Mouse (Mus musculus): Measurements from ENCODE around the gene Olfr694. TPM values are rescaled to one million over a fixed set of nuclear protein-coding genes. Genes with fewer than 3 reads are reported as not detected.
"Not testable (repeated sequence)": the region's sequence is repeated elsewhere in the genome, so short reads cannot be mapped to it uniquely, and the experiment has no call there.

Olfr694 gene
- not detected in 2 replicates for polyA plus RNA-seq (2014; fragmentation: Nextera tagmentation; extraction: Ambion mirVana)

DNA sequence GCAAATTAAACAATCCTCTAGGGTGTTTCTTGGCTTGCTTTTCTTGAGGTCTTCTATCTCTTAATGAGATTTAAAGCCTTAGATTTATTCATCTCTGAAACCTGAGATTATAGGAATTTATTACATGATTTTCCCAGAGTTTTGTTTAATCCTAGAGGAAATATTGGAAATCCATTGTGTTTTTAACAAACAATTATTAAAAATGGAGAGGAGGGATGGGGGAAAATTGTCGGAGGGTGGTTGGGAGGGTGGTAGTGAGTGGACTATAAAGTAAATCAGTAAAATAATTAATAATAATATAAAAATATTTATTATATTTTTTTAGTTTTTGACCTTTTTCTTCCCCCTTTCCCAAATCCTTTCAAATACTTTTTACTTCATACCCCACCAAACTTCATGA lies at the start of gene Olfr694:
Gene Olfr694, minus strand, starts transcription at position 101 of the 400 bp plus-strand sequence.
- H3K27me3 ChIP-seq (ENCODE audit: control insufficient read depth, insufficient read depth, low read length) = no peaks in the 10 kb centered on the region
- ATAC-seq (ENCODE audit: low read depth) = no peak
- whole genome bisulfite sequencing = 90% methylated on average over 1 of the region's 1 CpGs
- H3K27ac ChIP-seq (ENCODE audit: low read depth, low read length) = no peak within 1 kb of the TSS
- no peak within 1 kb of the TSS for H3K4me3 ChIP-seq (ENCODE audit: low read depth, low read length)
- no peak within 1 kb of the TSS for H3K4me2 ChIP-seq (ENCODE audit: low read depth, low read length)
- H3K9ac ChIP-seq (replicated peaks; ENCODE audit: low read depth, low read length) = no peak within 1 kb of the TSS
- H3K9me3 ChIP-seq (ENCODE audit: control insufficient read depth, low read length) = no peaks in the 10 kb centered on the region
- no peaks in the 10 kb centered on the region for H3K36me3 ChIP-seq (ENCODE audit: control insufficient read depth, insufficient read depth, low read length)
- H3K4me1 ChIP-seq (ENCODE audit: control insufficient read depth, insufficient read depth, low read length) = no peaks in the 10 kb centered on the region

GRCm38 (mm10) chr7:106737028-106737427 lies 45.4 kb upstream of the Olfr694 start:
- no peaks in the 10 kb centered on the region for H3K4me1 ChIP-seq (ENCODE audit: control insufficient read depth, insufficient read depth, low read length)
- no peak overlapping the region for H3K4me3 ChIP-seq (ENCODE audit: low read depth, low read length)
- H3K36me3 ChIP-seq (ENCODE audit: control insufficient read depth, insufficient read depth, low read length) = no peaks in the 10 kb centered on the region
- H3K9ac ChIP-seq (replicated peaks; ENCODE audit: low read depth, low read length) = no peak overlapping the region
- H3K27me3 ChIP-seq (ENCODE audit: control insufficient read depth, insufficient read depth, low read length) = no peaks in the 10 kb centered on the region
- H3K4me2 ChIP-seq (ENCODE audit: low read depth, low read length) = no peak overlapping the region
- H3K9me3 ChIP-seq (ENCODE audit: control insufficient read depth, low read length) = no peaks in the 10 kb centered on the region
- ATAC-seq (ENCODE audit: low read depth) = no peak
- H3K27ac ChIP-seq (ENCODE audit: low read depth, low read length) = no peak overlapping the region

- WGBS = 41% methylated on average over 2 of the region's 2 CpGs
- no peak for ATAC-seq (ENCODE audit: low read depth)
- no peaks in the 10 kb centered on the region for H3K9me3 ChIP-seq (ENCODE audit: control insufficient read depth, low read length)
These were observed 42.1 kb upstream of the Olfr694 start for GRCm38 (mm10) chr7:106733717-106734116.

DNA sequence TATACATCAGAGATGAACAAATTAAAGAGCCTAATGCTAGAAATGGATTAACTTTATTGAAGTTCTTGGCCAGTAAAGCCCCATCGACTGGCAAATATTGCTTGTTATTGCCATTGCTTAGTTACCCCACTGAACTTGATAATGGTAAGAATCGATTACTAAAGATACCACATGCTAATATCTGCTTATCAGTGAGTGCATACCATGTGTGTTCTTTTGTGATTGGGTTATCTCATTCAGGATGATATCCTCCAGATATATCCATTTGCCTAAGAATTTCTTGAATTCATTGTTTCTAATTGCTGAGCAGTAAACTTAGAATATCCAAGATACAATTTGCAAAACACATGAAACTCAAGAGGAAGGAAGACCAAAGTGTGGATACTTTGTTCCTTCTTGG lies 34.0 kb upstream of the Olfr694 start:
- H3K9ac ChIP-seq (replicated peaks; ENCODE audit: low read depth, low read length); H3K36me3 ChIP-seq (ENCODE audit: control insufficient read depth, insufficient read depth, low read length); H3K9me3 ChIP-seq (ENCODE audit: control insufficient read depth, low read length); H3K27me3 ChIP-seq (ENCODE audit: control insufficient read depth, insufficient read depth, low read length); H3K4me3 ChIP-seq (ENCODE audit: low read depth, low read length); H3K27ac ChIP-seq (ENCODE audit: low read depth, low read length); ATAC-seq (ENCODE audit: low read depth); H3K4me1 ChIP-seq (ENCODE audit: control insufficient read depth, insufficient read depth, low read length); H3K4me2 ChIP-seq (ENCODE audit: low read depth, low read length): not testable (repeated sequence)
- 89% methylated on average over 2 of the region's 2 CpGs for WGBS

More at GRCm38 (mm10) chr7:106733717-106734116, 42.1 kb upstream of the Olfr694 start:
- Histone ChIP-seq H3K4me3 (ENCODE audit: low read depth, low read length) (no peak overlapping the region), H3K4me1 (ENCODE audit: control insufficient read depth, insufficient read depth, low read length) (no peaks in the 10 kb centered on the region), H3K36me3 (ENCODE audit: control insufficient read depth, insufficient read depth, low read length) (no peaks in the 10 kb centered on the region), H3K9ac (replicated peaks; ENCODE audit: low read depth, low read length) (no peak overlapping the region), H3K27ac (ENCODE audit: low read depth, low read length) (no peak overlapping the region), H3K4me2 (ENCODE audit: low read depth, low read length) (no peak overlapping the region), H3K27me3 (ENCODE audit: control insufficient read depth, insufficient read depth, low read length) (no peaks in the 10 kb centered on the region)

DNA sequence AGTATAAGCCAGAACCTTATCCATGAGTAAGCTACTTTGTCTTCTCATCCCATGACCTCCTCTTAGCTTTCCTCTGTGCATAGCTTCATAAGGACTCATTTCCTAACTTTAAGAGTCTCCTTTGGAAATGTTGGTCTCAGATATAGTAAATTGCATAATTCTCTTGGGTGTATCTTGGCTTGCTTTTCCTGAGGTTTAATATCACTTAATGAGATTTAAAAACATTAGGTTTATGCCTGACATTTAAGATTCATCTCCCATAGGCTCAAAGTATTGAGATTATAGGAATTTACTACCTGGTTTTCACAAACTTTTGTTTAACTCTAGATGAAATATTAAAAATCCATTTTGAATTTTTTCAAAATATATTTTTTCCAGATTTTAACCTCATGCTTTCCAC lies 24.7 kb upstream of the Olfr694 start, which contains the start of gene Olfr695:
Gene Olfr695, minus strand, starts transcription at position 101 of the 400 bp plus-strand sequence.
- H3K4me3 ChIP-seq (ENCODE audit: low read depth, low read length) = no peak within 1 kb of the TSS
- no peaks in the 10 kb centered on the region for H3K27me3 ChIP-seq (ENCODE audit: control insufficient read depth, insufficient read depth, low read length)
- H3K27ac ChIP-seq (ENCODE audit: low read depth, low read length) = no peak within 1 kb of the TSS
- H3K9ac ChIP-seq (replicated peaks; ENCODE audit: low read depth, low read length) = no peak within 1 kb of the TSS
- no peaks in the 10 kb centered on the region for H3K36me3 ChIP-seq (ENCODE audit: control insufficient read depth, insufficient read depth, low read length)
- H3K4me2 ChIP-seq (ENCODE audit: low read depth, low read length) = no peak within 1 kb of the TSS
- no peaks in the 10 kb centered on the region for H3K9me3 ChIP-seq (ENCODE audit: control insufficient read depth, low read length)
- H3K4me1 ChIP-seq (ENCODE audit: control insufficient read depth, insufficient read depth, low read length) = no peaks in the 10 kb centered on the region
- ATAC-seq (ENCODE audit: low read depth) = no peak

- H3K9me3 ChIP-seq (ENCODE audit: control insufficient read depth, low read length) = no peaks in the 10 kb centered on the region
- 91% methylated on average over 6 of the region's 6 CpGs for WGBS
- H3K27me3 ChIP-seq (ENCODE audit: control insufficient read depth, insufficient read depth, low read length) = no peaks in the 10 kb centered on the region
- no peak overlapping the region for H3K4me3 ChIP-seq (ENCODE audit: low read depth, low read length)
- no peaks in the 10 kb centered on the region for H3K36me3 ChIP-seq (ENCODE audit: control insufficient read depth, insufficient read depth, low read length)
- H3K4me1 ChIP-seq (ENCODE audit: control insufficient read depth, insufficient read depth, low read length) = no peaks in the 10 kb centered on the region
- H3K9ac ChIP-seq (replicated peaks; ENCODE audit: low read depth, low read length) = no peak overlapping the region
- no peak for ATAC-seq (ENCODE audit: low read depth)
- no peak overlapping the region for H3K27ac ChIP-seq (ENCODE audit: low read depth, low read length)
- H3K4me2 ChIP-seq (ENCODE audit: low read depth, low read length) = no peak overlapping the region
These were observed 19.8 kb upstream of the Olfr694 start for GRCm38 (mm10) chr7:106711463-106711862.

DNA sequence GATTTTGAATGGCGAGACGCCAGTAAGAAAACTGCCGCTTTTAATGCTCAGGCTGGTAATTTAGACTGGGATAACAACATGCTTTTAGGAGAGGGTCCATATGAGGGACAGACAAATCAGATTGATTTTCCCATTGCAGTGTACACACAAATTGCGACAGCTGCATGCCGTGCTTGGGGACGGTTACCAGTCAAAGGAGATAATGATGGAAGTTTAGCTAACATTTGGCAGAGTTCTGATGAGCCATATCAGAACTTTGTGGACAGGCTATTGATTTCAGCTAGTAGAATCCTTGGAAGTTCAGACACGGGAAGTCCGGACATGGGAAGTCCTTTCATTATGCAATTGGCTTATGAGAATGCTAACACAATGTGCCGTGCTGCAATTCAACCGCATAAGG lies 16.1 kb upstream of the Olfr694 start:
- H3K9me3 ChIP-seq (ENCODE audit: control insufficient read depth, low read length); H3K27ac ChIP-seq (ENCODE audit: low read depth, low read length); H3K27me3 ChIP-seq (ENCODE audit: control insufficient read depth, insufficient read depth, low read length); H3K4me1 ChIP-seq (ENCODE audit: control insufficient read depth, insufficient read depth, low read length); H3K4me2 ChIP-seq (ENCODE audit: low read depth, low read length); H3K36me3 ChIP-seq (ENCODE audit: control insufficient read depth, insufficient read depth, low read length); ATAC-seq (ENCODE audit: low read depth); H3K9ac ChIP-seq (replicated peaks; ENCODE audit: low read depth, low read length); H3K4me3 ChIP-seq (ENCODE audit: low read depth, low read length): not testable (repeated sequence)
- WGBS = 91% methylated on average over 10 of the region's 10 CpGs

GRCm38 (mm10) chr7:106696891-106697290 lies 5.3 kb upstream of the Olfr694 start:
- no peaks in the 10 kb centered on the region for H3K9me3 ChIP-seq (ENCODE audit: control insufficient read depth, low read length)
- 80% methylated on average over 1 of the region's 1 CpGs for WGBS
- no peak overlapping the region for H3K4me3 ChIP-seq (ENCODE audit: low read depth, low read length)
- no peak overlapping the region for H3K4me2 ChIP-seq (ENCODE audit: low read depth, low read length)
- H3K36me3 ChIP-seq (ENCODE audit: control insufficient read depth, insufficient read depth, low read length) = no peaks in the 10 kb centered on the region
- H3K27ac ChIP-seq (ENCODE audit: low read depth, low read length) = no peak overlapping the region
- H3K9ac ChIP-seq (replicated peaks; ENCODE audit: low read depth, low read length) = no peak overlapping the region
- no peaks in the 10 kb centered on the region for H3K4me1 ChIP-seq (ENCODE audit: control insufficient read depth, insufficient read depth, low read length)
- no peaks in the 10 kb centered on the region for H3K27me3 ChIP-seq (ENCODE audit: control insufficient read depth, insufficient read depth, low read length)
- ATAC-seq (ENCODE audit: low read depth) = no peak

GRCm38 (mm10) chr7:106692976-106693375 lies 1.4 kb upstream of the Olfr694 start:
- Histone ChIP-seq H3K4me2 (ENCODE audit: low read depth, low read length) (no peak overlapping the region), H3K27me3 (ENCODE audit: control insufficient read depth, insufficient read depth, low read length) (no peaks in the 10 kb centered on the region), H3K9ac (replicated peaks; ENCODE audit: low read depth, low read length) (no peak overlapping the region), H3K27ac (ENCODE audit: low read depth, low read length) (no peak overlapping the region), H3K4me1 (ENCODE audit: control insufficient read depth, insufficient read depth, low read length) (no peaks in the 10 kb centered on the region), H3K9me3 (ENCODE audit: control insufficient read depth, low read length) (no peaks in the 10 kb centered on the region), H3K4me3 (ENCODE audit: low read depth, low read length) (no peak overlapping the region), H3K36me3 (ENCODE audit: control insufficient read depth, insufficient read depth, low read length) (no peaks in the 10 kb centered on the region)
- ATAC-seq (ENCODE audit: low read depth) = no peak
- 85% methylated on average over 3 of the region's 3 CpGs for WGBS

- 88% methylated on average over 2 of the region's 2 CpGs for WGBS
- no peak overlapping the region for H3K9ac ChIP-seq (replicated peaks; ENCODE audit: low read depth, low read length)
These were observed 6.2 kb downstream of the Olfr694 start for GRCm38 (mm10) chr7:106685382-106685781.

More at GRCm38 (mm10) chr7:106685382-106685781, 6.2 kb downstream of the Olfr694 start:
- ATAC-seq (ENCODE audit: low read depth) = no peak
- no peaks in the 10 kb centered on the region for H3K4me1 ChIP-seq (ENCODE audit: control insufficient read depth, insufficient read depth, low read length)
- no peak overlapping the region for H3K4me2 ChIP-seq (ENCODE audit: low read depth, low read length)
- H3K9me3 ChIP-seq (ENCODE audit: control insufficient read depth, low read length) = no peaks in the 10 kb centered on the region
- H3K36me3 ChIP-seq (ENCODE audit: control insufficient read depth, insufficient read depth, low read length) = no peaks in the 10 kb centered on the region
- no peak overlapping the region for H3K4me3 ChIP-seq (ENCODE audit: low read depth, low read length)
- no peaks in the 10 kb centered on the region for H3K27me3 ChIP-seq (ENCODE audit: control insufficient read depth, insufficient read depth, low read length)
- no peak overlapping the region for H3K27ac ChIP-seq (ENCODE audit: low read depth, low read length)
